Mouse (Mus musculus): ENCODE results near the gene Fgf4. TPM values are rescaled to one million over a fixed set of nuclear protein-coding genes. Genes with fewer than 3 reads are reported as not detected.
A peak's percentile ranks its signal among the peaks of the same experiment; 100 is the strongest.
"Not testable (repeated sequence)": the region's sequence is repeated elsewhere in the genome, so short reads cannot be mapped to it uniquely, and the experiment has no call there.

The Fgf4 gene
- polyA plus RNA-seq, 1 experiment from 2014 or later, result not detected

DNA sequence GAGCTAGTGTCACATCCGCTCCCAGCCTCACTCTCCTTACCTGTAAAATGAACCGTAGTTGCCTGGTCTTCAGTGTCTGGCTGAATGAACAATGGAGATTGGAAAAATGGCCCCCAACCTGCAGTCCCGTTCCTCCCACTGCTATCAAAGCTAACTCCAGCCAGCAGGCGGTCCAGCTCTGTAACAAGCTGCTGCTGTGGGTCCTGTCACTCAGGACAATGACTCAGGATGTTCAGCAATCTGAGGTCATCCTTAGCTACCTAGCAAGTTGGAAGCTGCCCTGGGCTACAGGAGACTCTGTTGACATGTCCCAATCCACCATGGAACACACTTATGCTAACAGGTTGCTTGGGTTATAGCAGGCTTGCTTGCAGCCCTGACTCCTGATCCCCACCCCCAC, 26.0 kb downstream of the Fgf4 start:
- no peak for DNase-seq (ENCODE audit: extremely low spot score, low spot score)
- Histone ChIP-seq H3K27ac (no peak overlapping the region), H3K9me3 (no peaks in the 10 kb centered on the region), H3K36me3 (replicated peaks) (no peaks in the 10 kb centered on the region), H3K4me3 (no peak overlapping the region), H3K4me1 (peaks cover 25% of the 10 kb centered on the region), H3K27me3 (ENCODE audit: poor library complexity, severe bottlenecking) (peaks cover 72% of the 10 kb centered on the region)
- WGBS, result 72% methylated on average over 4 of the region's 4 CpGs

GRCm38 (mm10) chr7:144874226-144874625, 27.1 kb downstream of the Fgf4 start:
- Histone ChIP-seq H3K4me3 (no peak overlapping the region), H3K27me3 (ENCODE audit: poor library complexity, severe bottlenecking) (peaks cover 70% of the 10 kb centered on the region), H3K9me3 (no peaks in the 10 kb centered on the region), H3K36me3 (replicated peaks) (no peaks in the 10 kb centered on the region), H3K27ac (no peak overlapping the region), H3K4me1 (peaks cover 25% of the 10 kb centered on the region)
- no peak for DNase-seq (ENCODE audit: extremely low spot score, low spot score)
- 66% methylated on average over 4 of the region's 4 CpGs for WGBS

GRCm38 (mm10) chr7:144878401-144878800, 31.2 kb downstream of the Fgf4 start:
- Histone ChIP-seq H3K27ac (no peak overlapping the region), H3K9me3 (no peaks in the 10 kb centered on the region), H3K36me3 (replicated peaks) (no peaks in the 10 kb centered on the region), H3K27me3 (ENCODE audit: poor library complexity, severe bottlenecking) (peaks cover 62% of the 10 kb centered on the region), H3K4me1 (peaks cover 20% of the 10 kb centered on the region), H3K4me3 (no peak overlapping the region)
- DNase-seq (ENCODE audit: extremely low spot score, low spot score), result no peak
- WGBS, result 95% methylated on average over 1 of the region's 1 CpGs

DNA sequence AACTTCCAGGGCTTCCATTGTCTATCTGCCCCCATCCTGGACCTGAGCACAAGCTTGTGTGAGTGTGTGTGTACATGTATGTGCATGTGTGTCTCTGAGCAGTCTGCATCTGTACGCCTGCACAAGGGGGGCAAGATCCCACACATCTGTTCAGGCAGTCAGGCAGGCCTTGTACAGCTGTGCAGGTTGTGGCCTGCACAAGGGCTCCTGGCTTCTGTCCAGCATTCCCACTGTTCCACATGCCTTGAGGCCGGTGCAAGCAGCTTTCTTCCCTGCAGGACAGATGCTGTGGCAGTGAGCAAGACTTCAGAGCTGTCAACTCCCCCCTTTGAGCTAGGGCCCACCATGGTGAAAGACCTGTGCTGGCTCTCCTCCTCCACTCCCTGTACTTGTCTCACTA, 35.9 kb downstream of the Fgf4 start:
- WGBS, result 65% methylated on average over 2 of the region's 2 CpGs
- Histone ChIP-seq H3K36me3 (replicated peaks) (no peaks in the 10 kb centered on the region), H3K4me1 (0 out of 2 replicates have a peak, but pooled peaks cover 3% of the 10 kb centered on the region), H3K27me3 (ENCODE audit: poor library complexity, severe bottlenecking) (peaks cover 43% of the 10 kb centered on the region), H3K9me3 (no peaks in the 10 kb centered on the region), H3K27ac (0 out of 2 replicates have a peak overlapping the region, but pooled peaks have one; percentile 2), H3K4me3 (no peak overlapping the region)
- DNase-seq (ENCODE audit: extremely low spot score, low spot score), result no peak

DNA sequence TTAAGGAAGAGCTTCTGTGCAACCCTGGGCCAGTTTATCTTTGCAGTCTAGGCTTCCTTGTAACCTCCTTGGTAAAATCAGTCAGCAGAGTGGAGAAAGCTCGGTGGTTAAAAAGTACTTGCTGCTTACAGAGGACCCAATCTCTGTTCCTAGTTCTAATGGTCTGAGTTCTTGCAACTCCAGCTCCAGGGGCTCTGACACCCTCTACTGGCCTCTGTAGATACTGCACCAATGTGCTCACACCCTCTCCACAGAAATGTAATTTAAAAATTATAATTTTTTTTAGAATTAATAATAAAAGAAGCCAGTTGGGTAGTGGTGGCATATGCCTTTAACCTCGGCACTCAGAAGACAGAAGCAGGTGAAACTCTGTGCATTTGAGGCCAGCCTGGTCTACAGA, 40.5 kb downstream of the Fgf4 start:
- WGBS, result 82% methylated on average over 2 of the region's 2 CpGs
- Histone ChIP-seq H3K27ac (no peak overlapping the region), H3K36me3 (replicated peaks) (no peaks in the 10 kb centered on the region), H3K4me3 (no peak overlapping the region), H3K27me3 (ENCODE audit: poor library complexity, severe bottlenecking) (peaks cover 69% of the 10 kb centered on the region), H3K4me1 (peaks cover 22% of the 10 kb centered on the region), H3K9me3 (no peaks in the 10 kb centered on the region)
- no peak for DNase-seq (ENCODE audit: extremely low spot score, low spot score)

DNA sequence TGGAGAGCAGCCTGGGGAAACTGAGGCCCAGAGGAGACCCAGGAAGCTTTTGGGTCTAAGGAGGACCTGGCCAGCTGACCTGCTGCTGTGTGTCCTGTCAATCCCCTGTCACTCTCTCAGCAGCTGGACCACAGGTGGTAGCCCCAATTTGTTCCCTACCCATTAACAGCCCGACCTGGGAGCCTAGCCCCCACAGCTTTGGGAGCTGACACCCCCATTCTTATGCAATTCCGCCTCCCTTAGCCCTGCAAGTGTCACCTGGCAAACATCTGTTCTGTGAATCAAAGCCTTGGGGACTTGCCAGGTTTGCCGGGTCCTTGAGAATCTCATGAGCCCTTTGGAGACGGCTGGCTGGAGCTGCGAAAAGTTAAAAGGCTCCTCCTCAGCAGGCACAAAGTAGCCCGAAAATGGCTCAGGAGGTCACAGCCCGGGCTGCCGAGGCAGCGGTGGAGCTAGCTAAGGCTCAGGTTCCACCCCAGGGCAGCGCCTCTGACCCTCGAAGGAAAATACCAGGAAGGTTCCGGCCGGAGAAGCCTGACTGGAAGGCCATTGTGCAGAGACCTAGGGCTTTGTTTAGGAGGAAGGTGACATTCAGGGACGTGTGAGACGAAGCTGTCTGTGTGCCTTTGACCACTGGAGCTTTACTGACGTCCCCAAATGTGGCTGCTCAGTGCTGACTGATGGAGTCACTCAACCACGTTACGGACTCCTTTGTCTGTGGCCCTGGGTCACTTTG, 41.6 kb downstream of the Fgf4 start:
- no peaks in the 10 kb centered on the region for H3K9me3 ChIP-seq
- peaks cover 20% of the 10 kb centered on the region for H3K4me1 ChIP-seq
- H3K27me3 ChIP-seq (ENCODE audit: poor library complexity, severe bottlenecking), result peaks cover 80% of the 10 kb centered on the region
- H3K27ac ChIP-seq, result peak overlapping the region; percentile 46
- 0 out of 2 replicates have a peak overlapping the region, but pooled peaks have one; percentile 12 for H3K4me3 ChIP-seq
- DNase-seq (ENCODE audit: extremely low spot score, low spot score), result no peak
- 6% methylated on average over 18 of the region's 18 CpGs for WGBS
- no peaks in the 10 kb centered on the region for H3K36me3 ChIP-seq (replicated peaks)

DNA sequence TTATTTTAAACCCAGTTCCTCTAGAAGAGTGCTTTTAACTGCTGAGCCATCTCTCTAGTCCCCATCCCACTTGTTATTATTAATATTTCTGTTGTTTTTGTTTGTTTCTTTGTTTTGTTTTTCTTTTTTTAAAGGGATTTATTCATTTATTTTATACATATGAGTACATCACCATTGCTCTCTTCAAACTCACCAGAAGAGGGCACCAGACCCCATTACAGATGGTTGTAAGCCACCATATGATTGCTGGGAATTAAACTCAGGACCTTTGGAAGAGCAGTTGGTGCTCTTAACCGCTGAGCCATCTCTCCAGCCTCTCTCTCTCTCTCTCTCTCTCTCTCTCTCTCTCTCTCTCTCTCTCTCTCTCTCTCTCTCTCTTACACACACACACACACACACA, 43.5 kb downstream of the Fgf4 start:
- not testable (repeated sequence) for H3K27ac ChIP-seq; DNase-seq (ENCODE audit: extremely low spot score, low spot score); H3K9me3 ChIP-seq; H3K36me3 ChIP-seq (replicated peaks); H3K4me3 ChIP-seq
- Histone ChIP-seq H3K27me3 (ENCODE audit: poor library complexity, severe bottlenecking) (peaks cover 90% of the 10 kb centered on the region), H3K4me1 (peaks cover 38% of the 10 kb centered on the region)
- 81% methylated on average over 1 of the region's 1 CpGs for WGBS

GRCm38 (mm10) chr7:144891863-144892262, 44.7 kb downstream of the Fgf4 start:
- no peaks in the 10 kb centered on the region for H3K36me3 ChIP-seq (replicated peaks)
- WGBS, result 88% methylated on average over 2 of the region's 2 CpGs
- H3K27ac ChIP-seq, result peak overlapping the region; percentile 53; the same call in 1 of the 2 replicates
- H3K4me3 ChIP-seq, result no peak overlapping the region
- H3K27me3 ChIP-seq (ENCODE audit: poor library complexity, severe bottlenecking), result peaks cover 100% of the 10 kb centered on the region
- no peaks in the 10 kb centered on the region for H3K9me3 ChIP-seq
- no peak for DNase-seq (ENCODE audit: extremely low spot score, low spot score)
- H3K4me1 ChIP-seq, result peaks cover 50% of the 10 kb centered on the region

DNA sequence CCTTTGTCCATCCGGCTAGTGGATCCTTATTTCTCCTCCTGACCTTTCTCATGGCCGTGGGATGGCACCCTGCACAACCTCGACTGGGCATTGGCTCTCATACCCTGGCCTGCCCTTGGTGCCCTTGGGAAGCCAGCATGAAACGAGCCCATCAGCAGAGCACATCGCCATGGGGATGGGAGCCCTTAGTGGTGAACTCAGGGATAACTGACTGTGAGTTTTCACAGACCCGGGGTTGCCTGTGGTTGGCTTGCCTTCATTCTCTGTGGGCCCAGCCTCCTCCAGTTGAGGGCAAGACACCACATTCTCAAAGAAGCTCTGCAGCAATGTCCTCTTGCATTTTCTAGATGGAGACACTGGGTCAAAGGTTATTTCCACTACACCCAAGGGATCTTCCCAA, 45.2 kb downstream of the Fgf4 start:
- Histone ChIP-seq H3K36me3 (replicated peaks) (no peaks in the 10 kb centered on the region), H3K4me1 (peaks cover 55% of the 10 kb centered on the region), H3K4me3 (no peak overlapping the region), H3K27ac (no peak overlapping the region), H3K27me3 (ENCODE audit: poor library complexity, severe bottlenecking) (peaks cover 100% of the 10 kb centered on the region), H3K9me3 (no peaks in the 10 kb centered on the region)
- DNase-seq (ENCODE audit: extremely low spot score, low spot score), result no peak
- WGBS, result 48% methylated on average over 6 of the region's 6 CpGs

- WGBS, result 5% methylated on average over 5 of the region's 5 CpGs
- Histone ChIP-seq H3K27me3 (ENCODE audit: poor library complexity, severe bottlenecking) (peaks cover 100% of the 10 kb centered on the region), H3K9me3 (no peaks in the 10 kb centered on the region), H3K36me3 (replicated peaks) (peaks cover 4% of the 10 kb centered on the region), H3K27ac (peak overlapping the region; percentile 59), H3K4me1 (peaks cover 65% of the 10 kb centered on the region), H3K4me3 (peak overlapping the region; percentile 64)
- no peak for DNase-seq (ENCODE audit: extremely low spot score, low spot score)
These were observed 47.0 kb downstream of the Fgf4 start for GRCm38 (mm10) chr7:144894191-144894590.

GRCm38 (mm10) chr7:144894706-144895105, 47.5 kb downstream of the Fgf4 start:
- peak overlapping the region; percentile 89 for H3K27ac ChIP-seq
- peaks cover 100% of the 10 kb centered on the region for H3K27me3 ChIP-seq (ENCODE audit: poor library complexity, severe bottlenecking)
- H3K4me3 ChIP-seq, result peak overlapping the region; percentile 64
- H3K9me3 ChIP-seq, result no peaks in the 10 kb centered on the region
- DNase-seq (ENCODE audit: extremely low spot score, low spot score), result peak; percentile 50
- 2% methylated on average over 4 of the region's 4 CpGs for WGBS
- peaks cover 10% of the 10 kb centered on the region for H3K36me3 ChIP-seq (replicated peaks)
- H3K4me1 ChIP-seq, result peaks cover 66% of the 10 kb centered on the region

GRCm38 (mm10) chr7:144895305-144896111, 48.3 kb downstream of the Fgf4 start:
- WGBS, result under 1% methylated on average over 37 of the region's 37 CpGs
- H3K27me3 ChIP-seq (ENCODE audit: poor library complexity, severe bottlenecking), result peaks cover 100% of the 10 kb centered on the region
- peaks cover 71% of the 10 kb centered on the region for H3K4me1 ChIP-seq

More at GRCm38 (mm10) chr7:144895305-144896111, 48.3 kb downstream of the Fgf4 start:
- Histone ChIP-seq H3K9me3 (no peaks in the 10 kb centered on the region), H3K36me3 (replicated peaks) (peaks cover 18% of the 10 kb centered on the region), H3K4me3 (peak overlapping the region; percentile 64), H3K27ac (peak overlapping the region; percentile 89)
- peak; percentile 87 for DNase-seq (ENCODE audit: extremely low spot score, low spot score)
